Mouse (Mus musculus) myocyte (in vitro differentiated cells): ENCODE results near the gene Kcna4.

Experiments used
- POLR2A ChIP-seq: IDR thresholded peaks from one replicate; pipeline ENCODE4 v1.6.1; 2011; ENCODE audit warnings: low read depth, mild to moderate bottlenecking, control low read depth, moderate library complexity; ENCODE audit not compliant: insufficient read length
- POLR2AphosphoS2 ChIP-seq: IDR thresholded peaks from one replicate; pipeline ENCODE4 v1.6.1; 2011; ENCODE audit warnings: low read depth, control low read depth; ENCODE audit not compliant: insufficient read length
- TCF12 ChIP-seq: IDR thresholded peaks from one replicate; pipeline ENCODE4 v1.6.1; 2011; ENCODE audit warnings: mild to moderate bottlenecking, control low read depth; ENCODE audit not compliant: poor library complexity, insufficient read depth, severe bottlenecking

DNA sequence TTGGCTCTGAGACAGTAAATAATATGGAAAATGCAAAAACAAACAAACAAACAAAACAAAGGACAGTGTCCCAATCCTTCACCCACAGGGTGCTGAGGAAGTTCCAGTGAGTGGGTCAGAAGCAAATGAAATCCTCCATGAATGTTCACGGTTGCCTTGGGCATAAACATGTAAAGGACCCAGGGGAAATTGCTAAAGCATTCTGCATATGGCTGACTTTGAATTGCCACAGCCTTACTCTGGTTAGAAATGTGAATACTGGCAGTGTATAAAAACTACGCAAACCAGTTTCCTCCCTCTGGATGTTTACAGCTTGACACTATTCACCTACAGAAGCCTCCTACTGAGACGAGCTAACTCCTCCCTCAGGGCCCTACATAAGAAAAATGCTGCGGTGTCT lies 54.9 kb downstream of the Kcna4 start:
- no peak for TF ChIP-seq POLR2A
- TF ChIP-seq TCF12: no peak
- TF ChIP-seq POLR2AphosphoS2: no peak
